Mouse (Mus musculus): ENCODE results near the gene Gm17622.

GRCm38 (mm10) chr13:96514154-96514942, 23.8 kb downstream of the Gm17622 start:
- TF ChIP-seq POLR2A (IDR thresholded peaks at IDR 0.05; ENCODE audit: low read depth, low read length) (no peak), CTCF (IDR thresholded peaks at IDR 0.05; ENCODE audit: borderline replicate concordance, insufficient read depth, low read length) (no peak)

Data from embryonic fibroblast, embryonic 13.5 days (primary cell).